Mouse (Mus musculus) lung, embryonic 16.5 days (tissue): ENCODE data around the gene Rint1. TPM values are rescaled to one million over a fixed set of nuclear protein-coding genes. Genes with fewer than 3 reads are reported as not detected.

Experiments used
- polyA plus RNA-seq: library from polyadenylated mRNA; unstranded; fragments of >200 nt; fragmentation: Nextera tagmentation; extraction: Ambion mirVana; gene quantifications from 2 replicates; pipeline ENCODE4 v1.2.1, GENCODE M21; 2015

Gene Rint1
- polyA plus RNA-seq, 1 experiment from 2014 or later = 30.6 TPM

Other genes starting within 250 kb of the Rint1 start
- gene Srpk2, start 103.1 kb upstream of the Rint1 start, polyA plus RNA-seq = 43.7 and 45.7 TPM in 2 replicates
- 23.0 and 23.6 TPM in 2 replicates for gene Pus7, start 4.0 kb upstream of the Rint1 start, polyA plus RNA-seq
- gene Tomm7, start 56.5 kb downstream of the Rint1 start, polyA plus RNA-seq = 113 TPM in 2 replicates
- 16.1 and 17.1 TPM in 2 replicates for gene Fam126a, start 243.0 kb downstream of the Rint1 start, polyA plus RNA-seq